Mouse (Mus musculus): ENCODE measurements around the gene Grb2.

GRCm38 (mm10) chr11:115742926-115743325 is 34.5 kb upstream of the Grb2 start:
- no peak for TF ChIP-seq CTCF (IDR thresholded peaks at IDR 0.05; ENCODE audit: control insufficient read depth, insufficient read depth, insufficient read length)
- no peak for TF ChIP-seq MYOD1 (IDR thresholded peaks at IDR 0.05; ENCODE audit: control insufficient read depth, insufficient read length, low read depth)
- TF ChIP-seq USF1 (IDR thresholded peaks at IDR 0.05; ENCODE audit: low read depth): no peak
- no peak for TF ChIP-seq MAX (IDR thresholded peaks at IDR 0.05)
- TF ChIP-seq CEBPB (IDR thresholded peaks at IDR 0.05; ENCODE audit: low read depth): no peak

All from C2C12 (cell line).